Mouse (Mus musculus): ENCODE data around the gene 2810408A11Rik. TPM values are rescaled to one million over a fixed set of nuclear protein-coding genes. Genes with fewer than 3 reads are reported as not detected.

The 2810408A11Rik gene
- polyA plus RNA-seq, 1 experiment from 2014 or later: 9.4 TPM

GRCm38 (mm10) chr11:69938401-69938979 lies 37.7 kb upstream of the 2810408A11Rik start:
- Histone ChIP-seq H3K9me3 (replicated peaks) (no peaks in the 10 kb centered on the region), H3K4me3 (replicated peaks) (no peak overlapping the region), H3K36me3 (peaks cover 7% of the 10 kb centered on the region), H3K27ac (replicated peaks) (no peak overlapping the region), H3K27me3 (peaks cover 13% of the 10 kb centered on the region; the same call in 1 of the 2 replicates), H3K4me2 (replicated peaks) (no peak overlapping the region), H3K4me1 (peaks cover 45% of the 10 kb centered on the region), H3K9ac (no peak overlapping the region)
- ATAC-seq (ENCODE audit: insufficient number of reproducible peaks, low FRiP score, low TSS enrichment, low read depth): no peak
- WGBS: 25% methylated on average over 9 of the region's 9 CpGs

DNA sequence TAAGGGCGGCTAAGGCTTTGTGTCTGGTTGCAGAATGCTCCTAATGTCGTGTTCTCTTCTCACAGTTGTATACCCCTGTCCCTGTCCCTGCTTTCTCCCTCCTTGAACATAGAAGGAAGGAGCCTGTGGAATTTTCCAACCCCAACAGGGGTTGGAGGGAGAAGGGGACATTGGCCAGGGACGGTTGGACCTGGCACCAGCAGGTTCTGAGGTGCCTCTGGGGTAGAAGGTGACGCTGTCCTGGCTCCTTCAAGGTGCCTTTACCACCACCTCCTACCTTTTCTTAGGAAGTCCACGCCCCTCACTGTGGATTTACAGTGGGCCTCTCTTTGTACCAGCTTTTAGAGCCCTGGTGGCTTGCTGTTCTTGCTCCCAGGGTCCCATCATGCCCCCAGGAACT lies 37.0 kb upstream of the 2810408A11Rik start:
- 74% methylated on average over 5 of the region's 5 CpGs for WGBS
- H3K9ac ChIP-seq: no peak overlapping the region
- no peaks in the 10 kb centered on the region for H3K9me3 ChIP-seq (replicated peaks)
- H3K36me3 ChIP-seq: peaks cover under 1% of the 10 kb centered on the region
- no peak for ATAC-seq (ENCODE audit: insufficient number of reproducible peaks, low FRiP score, low TSS enrichment, low read depth)
- no peak overlapping the region for H3K4me2 ChIP-seq (replicated peaks)
- peaks cover 13% of the 10 kb centered on the region; the same call in 1 of the 2 replicates for H3K27me3 ChIP-seq
- no peak overlapping the region for H3K4me3 ChIP-seq (replicated peaks)
- no peak overlapping the region for H3K27ac ChIP-seq (replicated peaks)
- H3K4me1 ChIP-seq: peaks cover 45% of the 10 kb centered on the region

DNA sequence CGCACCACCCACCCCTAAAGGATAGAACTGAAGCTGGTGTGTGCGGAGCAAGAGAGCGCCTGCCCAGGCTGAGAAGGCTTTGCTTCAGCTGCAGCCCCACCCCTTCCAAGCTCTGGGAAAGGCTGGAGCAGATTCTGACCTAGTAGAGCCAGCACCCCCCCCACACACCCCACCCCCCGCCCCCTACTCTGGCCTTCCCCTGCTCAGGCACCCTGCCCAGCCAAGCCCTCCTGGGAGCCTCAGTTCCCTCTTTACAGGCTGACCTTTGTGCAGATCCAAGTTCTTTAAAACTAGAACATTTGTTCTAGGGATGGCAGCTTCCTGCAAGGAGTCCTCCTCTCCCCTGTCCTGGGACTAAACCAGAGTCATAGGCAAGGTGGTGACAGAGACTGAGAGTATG lies 36.6 kb upstream of the 2810408A11Rik start:
- H3K9me3 ChIP-seq (replicated peaks): no peaks in the 10 kb centered on the region
- H3K36me3 ChIP-seq: no peaks in the 10 kb centered on the region; the same call in 1 of the 2 replicates
- H3K4me2 ChIP-seq (replicated peaks): no peak overlapping the region
- 14% methylated on average over 4 of the region's 4 CpGs for WGBS
- 0 out of 2 replicates have a peak overlapping the region, but pooled peaks have one; percentile 28 for H3K27ac ChIP-seq (replicated peaks)
- no peak for ATAC-seq (ENCODE audit: insufficient number of reproducible peaks, low FRiP score, low TSS enrichment, low read depth)
- H3K4me1 ChIP-seq: peaks cover 45% of the 10 kb centered on the region
- 0 out of 2 replicates have a peak overlapping the region, but pooled peaks have one; percentile 4 for H3K9ac ChIP-seq
- H3K4me3 ChIP-seq (replicated peaks): no peak overlapping the region
- peaks cover 13% of the 10 kb centered on the region; the same call in 1 of the 2 replicates for H3K27me3 ChIP-seq

DNA sequence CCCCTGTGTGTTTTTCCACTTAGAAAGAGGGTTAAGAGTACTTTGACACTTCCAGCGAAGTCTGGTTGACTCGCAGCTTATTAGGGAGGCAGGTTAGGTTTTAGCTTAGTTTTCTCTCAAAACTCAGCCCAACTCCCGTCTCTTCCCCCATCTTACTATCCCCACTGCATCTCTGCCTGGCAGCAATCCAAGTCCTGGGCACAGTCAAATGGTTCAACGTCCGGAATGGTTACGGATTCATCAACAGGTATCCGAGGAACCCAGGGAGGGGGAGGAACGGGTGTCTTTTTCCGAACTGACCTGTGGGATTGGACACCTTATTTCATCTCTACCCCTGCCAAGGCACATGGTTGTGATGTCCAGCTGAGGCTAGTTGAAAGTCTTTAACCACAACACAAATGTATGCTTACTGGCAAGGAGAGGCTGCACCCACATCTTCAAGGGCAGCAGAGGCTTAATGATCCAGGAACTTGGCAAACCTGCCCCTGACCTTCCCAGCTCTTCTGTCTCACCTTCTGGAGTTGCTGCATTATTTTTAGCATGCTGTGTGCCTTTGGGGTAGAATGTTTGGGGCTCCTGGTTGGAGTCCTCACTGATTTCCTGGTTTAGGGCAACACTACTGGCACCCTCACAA lies 36.0 kb upstream of the 2810408A11Rik start:
- H3K4me1 ChIP-seq: peaks cover 45% of the 10 kb centered on the region
- H3K9ac ChIP-seq: 0 out of 2 replicates have a peak overlapping the region, but pooled peaks have one; percentile 4
- 27% methylated on average over 9 of the region's 9 CpGs for WGBS
- peaks cover 13% of the 10 kb centered on the region; the same call in 1 of the 2 replicates for H3K27me3 ChIP-seq
- no peak for ATAC-seq (ENCODE audit: insufficient number of reproducible peaks, low FRiP score, low TSS enrichment, low read depth)
- no peaks in the 10 kb centered on the region for H3K36me3 ChIP-seq
- H3K4me3 ChIP-seq (replicated peaks): peak overlapping the region; percentile 58
- H3K9me3 ChIP-seq (replicated peaks): no peaks in the 10 kb centered on the region
- H3K4me2 ChIP-seq (replicated peaks): peak overlapping the region; percentile 100
- H3K27ac ChIP-seq (replicated peaks): peak overlapping the region; percentile 28; the same call in 1 of the 2 replicates

DNA sequence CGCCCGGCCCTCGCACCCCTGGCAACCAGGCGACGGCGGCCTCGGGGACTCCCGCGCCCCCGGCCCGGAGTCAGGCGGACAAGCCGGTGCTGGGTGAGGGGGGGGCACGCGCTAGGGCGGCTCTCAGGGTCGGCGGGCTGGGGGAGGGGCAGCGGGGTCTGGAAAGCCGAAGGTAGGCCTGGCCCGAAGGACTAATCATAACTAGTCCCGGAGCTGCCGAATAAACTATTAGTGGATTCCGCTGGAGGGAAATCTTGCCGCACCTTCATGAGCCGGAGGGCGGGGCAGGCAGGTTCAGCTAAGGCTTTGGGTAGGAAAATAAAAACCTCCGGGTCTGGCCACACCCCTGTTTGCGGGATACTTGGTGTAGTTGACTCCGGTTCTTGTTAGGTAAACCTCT lies 35.4 kb upstream of the 2810408A11Rik start:
- 2% methylated on average over 28 of the region's 30 CpGs for WGBS

DNA sequence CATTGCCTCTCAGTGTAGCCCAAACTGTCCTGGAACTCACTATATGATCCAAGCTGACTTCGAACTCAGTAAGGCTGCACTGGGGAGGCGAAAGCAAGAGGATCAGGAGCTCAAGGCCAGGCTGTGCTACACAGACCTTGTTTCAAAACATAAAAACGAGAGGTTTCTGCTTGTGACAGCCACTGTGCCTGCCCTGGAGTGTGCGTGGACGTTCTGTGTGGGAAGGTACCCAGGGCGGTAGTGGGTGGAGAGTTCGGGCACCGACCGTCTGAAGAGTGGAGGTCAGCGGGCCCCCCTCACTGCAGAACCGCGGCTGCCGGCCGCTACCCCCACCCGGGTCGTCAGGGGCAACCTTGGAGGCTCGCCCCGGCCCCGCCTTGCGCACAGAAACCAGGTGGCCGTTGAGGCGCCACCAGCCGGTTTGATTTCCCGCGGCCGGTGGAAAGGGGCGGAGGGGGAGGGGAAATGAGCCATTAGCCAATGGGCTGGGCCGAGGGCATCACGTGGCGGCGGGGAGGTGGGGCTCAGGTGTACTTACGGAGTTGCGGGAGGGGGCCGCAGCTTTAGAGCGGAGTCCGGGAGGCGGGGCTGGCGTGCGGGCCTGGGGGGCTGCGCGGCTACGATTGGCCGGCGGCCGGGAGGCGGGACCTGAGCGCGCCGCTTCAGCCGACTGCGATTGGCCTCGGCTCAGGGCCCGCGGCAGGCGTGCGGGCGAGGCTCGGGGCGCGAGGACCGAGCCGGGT lies 34.5 kb upstream of the 2810408A11Rik start, which contains the start of gene Ybx2:
Ybx2 (plus strand) TSS at position 660 of the 743 bp plus-strand sequence.
- no peaks in the 10 kb centered on the region for H3K36me3 ChIP-seq
- H3K4me3 ChIP-seq (replicated peaks): peak within 1 kb of the TSS; percentile 58
- peak within 1 kb of the TSS; percentile 100 for H3K4me2 ChIP-seq (replicated peaks)
- peaks cover 45% of the 10 kb centered on the region for H3K4me1 ChIP-seq
- peak within 1 kb of the TSS; percentile 50 for H3K9ac ChIP-seq
- peaks cover 13% of the 10 kb centered on the region; the same call in 1 of the 2 replicates for H3K27me3 ChIP-seq
- peak; percentile 83 for ATAC-seq (ENCODE audit: insufficient number of reproducible peaks, low FRiP score, low TSS enrichment, low read depth)
- H3K9me3 ChIP-seq (replicated peaks): no peaks in the 10 kb centered on the region
- H3K27ac ChIP-seq (replicated peaks): no peak within 1 kb of the TSS
- 2% methylated on average over 55 of the region's 62 CpGs for WGBS

More for the DNA sequence above, 35.4 kb upstream of the 2810408A11Rik start:
- Histone ChIP-seq H3K4me1 (peaks cover 45% of the 10 kb centered on the region), H3K4me3 (replicated peaks) (peak overlapping the region; percentile 58), H3K4me2 (replicated peaks) (peak overlapping the region; percentile 100), H3K27me3 (peaks cover 13% of the 10 kb centered on the region; the same call in 1 of the 2 replicates), H3K27ac (replicated peaks) (no peak overlapping the region), H3K36me3 (no peaks in the 10 kb centered on the region), H3K9me3 (replicated peaks) (no peaks in the 10 kb centered on the region), H3K9ac (peak overlapping the region; percentile 50)
- no peak for ATAC-seq (ENCODE audit: insufficient number of reproducible peaks, low FRiP score, low TSS enrichment, low read depth)

GRCm38 (mm10) chr11:69934681-69935080 lies 33.9 kb upstream of the 2810408A11Rik start:
- ATAC-seq (ENCODE audit: insufficient number of reproducible peaks, low FRiP score, low TSS enrichment, low read depth): no peak
- H3K4me1 ChIP-seq: peaks cover 45% of the 10 kb centered on the region
- H3K9me3 ChIP-seq (replicated peaks): no peaks in the 10 kb centered on the region
- WGBS: 16% methylated on average over 6 of the region's 6 CpGs
- no peaks in the 10 kb centered on the region for H3K36me3 ChIP-seq
- H3K9ac ChIP-seq: no peak overlapping the region
- H3K4me2 ChIP-seq (replicated peaks): peak overlapping the region; percentile 44; the same call in 1 of the 2 replicates
- H3K4me3 ChIP-seq (replicated peaks): peak overlapping the region; percentile 58
- H3K27me3 ChIP-seq: peaks cover 13% of the 10 kb centered on the region; the same call in 1 of the 2 replicates
- no peak overlapping the region for H3K27ac ChIP-seq (replicated peaks)

GRCm38 (mm10) chr11:69934169-69934568 lies 33.4 kb upstream of the 2810408A11Rik start:
- ATAC-seq (ENCODE audit: insufficient number of reproducible peaks, low FRiP score, low TSS enrichment, low read depth): peak; percentile 30; the same call in 1 of the 2 replicates
- under 1% methylated on average over 18 of the region's 18 CpGs for WGBS
- Histone ChIP-seq H3K36me3 (no peaks in the 10 kb centered on the region), H3K4me2 (replicated peaks) (peak overlapping the region; percentile 44), H3K27me3 (peaks cover 13% of the 10 kb centered on the region; the same call in 1 of the 2 replicates), H3K9me3 (replicated peaks) (no peaks in the 10 kb centered on the region), H3K27ac (replicated peaks) (no peak overlapping the region), H3K9ac (no peak overlapping the region), H3K4me3 (replicated peaks) (peak overlapping the region; percentile 26), H3K4me1 (peaks cover 45% of the 10 kb centered on the region)

DNA sequence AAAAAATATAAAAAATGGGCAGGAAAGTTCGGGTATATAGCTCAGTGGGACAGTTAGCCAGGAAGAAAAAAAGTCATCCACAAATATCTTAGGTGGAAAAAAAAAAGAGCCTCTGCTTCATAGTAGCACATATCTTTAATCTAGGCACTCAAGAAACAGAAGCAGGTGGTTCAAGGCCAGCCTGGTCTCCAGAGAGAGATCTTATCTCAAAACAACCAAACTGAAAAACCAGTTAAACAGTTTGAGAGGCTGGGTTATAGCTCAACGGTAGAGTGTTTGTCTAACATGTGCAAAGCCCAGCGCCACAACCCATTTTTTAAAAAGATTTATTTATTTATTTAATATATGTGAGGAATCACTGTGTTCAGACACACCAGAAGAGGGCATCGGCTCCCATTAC lies 32.3 kb upstream of the 2810408A11Rik start:
- H3K27ac ChIP-seq (replicated peaks): no peak overlapping the region
- no peak overlapping the region for H3K4me2 ChIP-seq (replicated peaks)
- peaks cover 10% of the 10 kb centered on the region; the same call in 1 of the 2 replicates for H3K27me3 ChIP-seq
- no peak overlapping the region for H3K9ac ChIP-seq
- no peaks in the 10 kb centered on the region for H3K36me3 ChIP-seq
- no peaks in the 10 kb centered on the region for H3K9me3 ChIP-seq (replicated peaks)
- 70% methylated on average over 4 of the region's 4 CpGs for WGBS
- ATAC-seq (ENCODE audit: insufficient number of reproducible peaks, low FRiP score, low TSS enrichment, low read depth): no peak
- H3K4me3 ChIP-seq (replicated peaks): no peak overlapping the region
- H3K4me1 ChIP-seq: peaks cover 38% of the 10 kb centered on the region

DNA sequence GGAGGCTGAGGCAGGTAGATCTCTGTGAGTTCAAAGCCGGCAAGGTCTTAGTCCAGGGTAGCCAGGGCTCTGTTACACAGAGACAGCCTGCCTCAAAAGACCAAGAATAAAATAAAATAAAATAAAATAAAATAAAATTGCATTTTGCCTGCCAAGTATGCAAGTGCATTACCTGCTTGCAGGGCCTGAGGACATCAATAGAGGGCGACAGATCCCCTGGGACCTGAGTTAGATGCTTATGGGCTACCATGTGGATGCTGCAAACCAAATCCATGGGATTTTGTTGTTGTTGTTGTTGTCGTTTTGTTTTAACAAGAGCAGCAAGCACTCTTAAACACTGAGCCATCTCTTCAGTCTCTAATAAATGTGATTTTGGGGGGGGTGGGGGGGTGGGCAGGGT lies 31.5 kb upstream of the 2810408A11Rik start:
- no peak for ATAC-seq (ENCODE audit: insufficient number of reproducible peaks, low FRiP score, low TSS enrichment, low read depth)
- Histone ChIP-seq H3K36me3 (no peaks in the 10 kb centered on the region), H3K4me1 (peaks cover 30% of the 10 kb centered on the region), H3K4me2 (replicated peaks) (no peak overlapping the region), H3K27ac (replicated peaks) (no peak overlapping the region), H3K27me3 (peaks cover 6% of the 10 kb centered on the region; the same call in 1 of the 2 replicates), H3K4me3 (replicated peaks) (no peak overlapping the region), H3K9ac (no peak overlapping the region), H3K9me3 (replicated peaks) (no peaks in the 10 kb centered on the region)
- WGBS: 36% methylated on average over 3 of the region's 3 CpGs

DNA sequence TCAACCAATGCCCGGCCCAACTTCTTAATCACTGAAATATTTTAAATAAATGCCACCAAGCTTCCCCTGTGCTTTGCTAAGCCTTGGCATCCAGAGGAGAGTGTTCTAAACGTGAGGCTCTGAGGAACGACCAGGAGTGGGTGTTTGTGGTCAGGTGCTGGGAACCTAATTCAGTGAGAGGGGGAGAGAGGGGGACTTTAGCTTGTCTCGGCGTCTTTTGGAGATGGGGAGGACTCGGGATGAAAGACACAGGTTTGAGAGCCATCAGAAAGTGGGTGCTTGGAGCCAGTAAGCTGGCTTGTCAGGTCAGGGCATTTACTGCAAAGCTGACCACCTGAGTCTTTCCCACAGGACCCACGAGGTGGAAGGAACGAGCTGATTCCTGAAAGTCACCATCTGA lies 31.0 kb upstream of the 2810408A11Rik start:
- Histone ChIP-seq H3K36me3 (no peaks in the 10 kb centered on the region), H3K4me3 (replicated peaks) (no peak overlapping the region), H3K27me3 (peaks cover 4% of the 10 kb centered on the region; the same call in 1 of the 2 replicates), H3K9ac (no peak overlapping the region), H3K9me3 (replicated peaks) (no peaks in the 10 kb centered on the region), H3K4me2 (replicated peaks) (no peak overlapping the region), H3K27ac (replicated peaks) (no peak overlapping the region), H3K4me1 (peaks cover 25% of the 10 kb centered on the region)
- 67% methylated on average over 8 of the region's 8 CpGs for WGBS
- ATAC-seq (ENCODE audit: insufficient number of reproducible peaks, low FRiP score, low TSS enrichment, low read depth): no peak
